Mouse (Mus musculus): Measurements from ENCODE around the gene Luzp1. TPM values are rescaled to one million over a fixed set of nuclear protein-coding genes. Genes with fewer than 3 reads are reported as not detected.

The Luzp1 gene
- total and polyA plus RNA-seq, 2 experiments from 2014 or later: 22.6 to 91.1 TPM

DNA sequence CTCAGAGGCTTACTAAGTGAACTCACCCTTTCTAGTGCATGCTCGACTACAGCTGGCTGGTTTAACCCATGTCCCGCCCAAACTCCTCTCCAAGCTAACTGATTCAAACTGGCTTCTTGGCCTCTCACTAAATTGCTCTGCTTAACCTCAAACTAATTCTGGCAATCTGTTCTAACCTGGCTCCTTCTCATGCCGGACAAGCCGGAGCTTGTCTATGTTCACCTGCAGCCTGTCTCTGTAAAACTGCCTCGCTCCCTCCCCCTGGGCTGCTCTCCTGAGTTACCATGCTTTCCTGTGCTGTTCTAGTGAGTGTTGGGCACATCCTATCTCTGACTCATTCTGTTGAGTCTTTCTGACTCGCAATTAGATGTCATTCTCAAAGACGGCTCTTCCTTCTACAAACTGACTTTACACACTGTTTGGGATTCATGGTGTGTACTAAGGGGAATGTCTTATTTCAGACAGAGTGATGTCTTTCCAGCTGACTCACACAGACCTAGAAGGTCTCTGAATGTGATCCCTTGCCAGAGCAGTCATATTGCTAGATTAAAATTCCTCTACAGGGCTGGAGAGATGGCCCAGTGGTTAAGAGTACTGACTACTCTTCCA lies 128.8 kb downstream of the Luzp1 start:
- peaks cover 11% of the 10 kb centered on the region for H3K4me1 ChIP-seq (ENCODE audit: control insufficient read depth, insufficient read depth)
- no peaks in the 10 kb centered on the region for H3K9me3 ChIP-seq (replicated peaks; ENCODE audit: control insufficient read depth, low read length)
- no peak for ATAC-seq (ENCODE audit: insufficient read depth, low read depth)

DNA sequence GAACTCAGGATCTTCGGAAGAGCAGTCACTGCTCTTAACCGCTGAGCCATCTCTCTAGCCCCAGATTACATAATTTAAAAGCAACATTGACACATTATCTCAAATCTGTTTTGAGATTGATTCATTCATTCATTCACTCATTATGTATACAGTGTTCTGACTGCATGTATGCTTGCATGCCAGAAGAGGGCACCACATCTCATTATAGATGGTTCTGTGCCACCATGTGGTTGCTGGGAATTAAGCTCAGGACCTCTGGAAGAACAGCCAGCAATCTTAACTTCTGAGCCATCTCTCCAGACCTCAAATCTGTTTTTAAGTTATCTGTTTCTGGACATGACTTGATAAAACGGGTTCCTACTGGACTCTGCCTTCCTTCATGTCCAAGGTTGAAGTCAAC lies 130.3 kb downstream of the Luzp1 start:
- H3K4me1 ChIP-seq (ENCODE audit: control insufficient read depth, insufficient read depth): peaks cover 11% of the 10 kb centered on the region
- no peak overlapping the region for H3K9ac ChIP-seq (replicated peaks; ENCODE audit: low read depth, low read length)
- H3K27me3 ChIP-seq (ENCODE audit: control insufficient read depth, insufficient read depth, low read length): no peaks in the 10 kb centered on the region
- DNase-seq (ENCODE audit: low spot score): no peak
- H3K36me3 ChIP-seq (replicated peaks; ENCODE audit: control insufficient read depth, insufficient read depth, low read length): no peaks in the 10 kb centered on the region
- TF ChIP-seq CTCF (IDR thresholded peaks at IDR 0.05; ENCODE audit: low read depth) (0 out of 2 replicates have a peak, but pooled peaks have one; percentile 10), EP300 (IDR thresholded peaks at IDR 0.05; ENCODE audit: low read depth) (no peak)
- H3K4me2 ChIP-seq (ENCODE audit: low read depth, low read length): no peak overlapping the region
- WGBS: 95% methylated on average over 3 of the region's 3 CpGs
- H3K27ac ChIP-seq (ENCODE audit: low read depth): no peak overlapping the region
- ATAC-seq (ENCODE audit: insufficient read depth, low read depth): no peak
- no peaks in the 10 kb centered on the region for H3K9me3 ChIP-seq (replicated peaks; ENCODE audit: control insufficient read depth, low read length)
- H3K4me3 ChIP-seq (ENCODE audit: low read depth, low read length): no peak overlapping the region

More for the DNA sequence above, 128.8 kb downstream of the Luzp1 start:
- Histone ChIP-seq H3K27me3 (ENCODE audit: control insufficient read depth, insufficient read depth, low read length) (no peaks in the 10 kb centered on the region), H3K4me3 (ENCODE audit: low read depth, low read length) (no peak overlapping the region), H3K27ac (ENCODE audit: low read depth) (no peak overlapping the region), H3K36me3 (replicated peaks; ENCODE audit: control insufficient read depth, insufficient read depth, low read length) (no peaks in the 10 kb centered on the region), H3K9ac (replicated peaks; ENCODE audit: low read depth, low read length) (no peak overlapping the region), H3K4me2 (ENCODE audit: low read depth, low read length) (no peak overlapping the region)
- WGBS: 78% methylated on average over 7 of the region's 7 CpGs
- DNase-seq (ENCODE audit: low spot score): no peak
- TF ChIP-seq EP300 (IDR thresholded peaks at IDR 0.05; ENCODE audit: low read depth) (no peak), CTCF (IDR thresholded peaks at IDR 0.05; ENCODE audit: low read depth) (no peak)

DNA sequence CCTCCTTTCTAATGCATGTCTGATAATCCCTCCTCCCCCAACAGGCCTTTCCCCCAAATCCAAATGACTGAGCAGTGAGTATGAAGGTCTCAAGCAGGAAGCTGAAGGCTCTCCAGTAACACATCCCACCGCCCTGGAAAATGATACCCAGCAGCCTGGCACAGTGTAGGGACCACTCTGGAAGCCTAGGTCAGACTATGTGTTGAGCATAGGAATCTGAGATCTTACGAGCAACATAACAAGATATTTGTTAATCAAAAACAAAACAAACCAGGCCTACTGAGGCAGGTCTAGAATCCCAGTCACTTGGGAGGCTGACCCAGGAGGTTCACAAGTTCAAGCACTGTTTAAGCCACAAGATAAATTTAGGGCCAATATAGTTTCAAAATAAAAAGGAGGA lies 131.0 kb downstream of the Luzp1 start:
- Histone ChIP-seq H3K36me3 (replicated peaks; ENCODE audit: control insufficient read depth, insufficient read depth, low read length) (no peaks in the 10 kb centered on the region), H3K27me3 (ENCODE audit: control insufficient read depth, insufficient read depth, low read length) (no peaks in the 10 kb centered on the region), H3K4me3 (ENCODE audit: low read depth, low read length) (no peak overlapping the region), H3K4me2 (ENCODE audit: low read depth, low read length) (peak overlapping the region; percentile 69), H3K9ac (replicated peaks; ENCODE audit: low read depth, low read length) (no peak overlapping the region), H3K27ac (ENCODE audit: low read depth) (no peak overlapping the region), H3K9me3 (replicated peaks; ENCODE audit: control insufficient read depth, low read length) (no peaks in the 10 kb centered on the region), H3K4me1 (ENCODE audit: control insufficient read depth, insufficient read depth) (peaks cover 11% of the 10 kb centered on the region)
- TF ChIP-seq CTCF (IDR thresholded peaks at IDR 0.05; ENCODE audit: low read depth) (no peak), EP300 (IDR thresholded peaks at IDR 0.05; ENCODE audit: low read depth) (no peak)
- ATAC-seq (ENCODE audit: insufficient read depth, low read depth) (no peak), DNase-seq (ENCODE audit: low spot score) (no peak)
- WGBS: 84% methylated on average over 2 of the region's 2 CpGs

DNA sequence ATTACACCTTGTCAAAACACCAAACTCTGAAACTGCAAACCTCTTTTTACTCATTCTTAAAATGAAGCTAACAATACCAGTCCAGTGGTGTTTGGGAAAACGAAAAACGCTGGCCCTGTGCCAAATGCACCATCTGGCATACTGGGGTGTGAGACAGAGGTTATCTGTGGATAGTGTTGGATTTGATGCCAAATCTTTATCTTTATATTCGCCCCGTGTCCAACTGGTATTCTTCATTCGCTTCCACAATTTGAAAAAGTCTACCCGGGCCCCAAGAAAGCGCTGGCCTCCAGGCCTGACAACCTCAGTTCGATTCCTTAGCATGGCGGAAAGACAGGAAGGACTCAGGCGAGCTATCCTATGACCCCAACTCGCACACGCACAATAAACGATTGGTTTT lies 131.9 kb downstream of the Luzp1 start:
- Histone ChIP-seq H3K4me3 (ENCODE audit: low read depth, low read length) (peak overlapping the region; percentile 80), H3K27me3 (ENCODE audit: control insufficient read depth, insufficient read depth, low read length) (no peaks in the 10 kb centered on the region), H3K9me3 (replicated peaks; ENCODE audit: control insufficient read depth, low read length) (no peaks in the 10 kb centered on the region), H3K36me3 (replicated peaks; ENCODE audit: control insufficient read depth, insufficient read depth, low read length) (no peaks in the 10 kb centered on the region), H3K27ac (ENCODE audit: low read depth) (peak overlapping the region; percentile 85), H3K4me2 (ENCODE audit: low read depth, low read length) (peak overlapping the region; percentile 69), H3K9ac (replicated peaks; ENCODE audit: low read depth, low read length) (peak overlapping the region; percentile 97), H3K4me1 (ENCODE audit: control insufficient read depth, insufficient read depth) (peaks cover 11% of the 10 kb centered on the region)
- ATAC-seq (ENCODE audit: insufficient read depth, low read depth): no peak
- TF ChIP-seq EP300 (IDR thresholded peaks at IDR 0.05; ENCODE audit: low read depth) (no peak), CTCF (IDR thresholded peaks at IDR 0.05; ENCODE audit: low read depth) (no peak)
- peak; percentile 17 for DNase-seq (ENCODE audit: low spot score)
- WGBS: 2% methylated on average over 13 of the region's 13 CpGs

DNA sequence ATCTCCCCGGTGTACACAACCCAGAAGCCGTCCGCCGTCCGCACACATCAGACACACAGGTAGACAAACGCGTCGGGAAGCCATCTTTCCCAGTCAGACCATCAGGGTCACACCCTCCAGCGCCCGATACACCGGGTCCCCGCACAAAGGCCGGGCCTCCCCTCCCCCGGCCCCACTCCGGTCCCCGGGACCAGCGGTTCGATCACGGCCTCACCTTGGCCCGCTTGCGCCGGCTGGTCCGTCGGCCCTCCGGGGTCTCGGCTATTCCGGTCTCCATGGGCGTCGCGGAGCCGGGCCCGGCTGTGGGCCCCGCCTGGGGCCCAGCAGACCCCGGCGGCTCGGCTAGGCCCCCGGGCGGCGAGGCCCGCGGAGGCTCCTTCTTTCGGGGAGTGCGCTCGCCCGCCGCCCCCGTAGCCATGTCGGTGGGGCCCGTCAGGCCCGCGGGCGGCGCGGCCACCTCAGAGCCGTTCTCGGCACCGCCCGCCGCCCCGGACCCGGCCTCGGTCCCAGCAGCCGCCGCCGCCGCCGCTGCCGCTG lies 132.5 kb downstream of the Luzp1 start:
- H3K9me3 ChIP-seq (replicated peaks; ENCODE audit: control insufficient read depth, low read length): no peaks in the 10 kb centered on the region
- peaks cover 11% of the 10 kb centered on the region for H3K4me1 ChIP-seq (ENCODE audit: control insufficient read depth, insufficient read depth)
- peak overlapping the region; percentile 69 for H3K4me2 ChIP-seq (ENCODE audit: low read depth, low read length)
- ATAC-seq (ENCODE audit: insufficient read depth, low read depth): peak; percentile 62
- peak overlapping the region; percentile 80 for H3K4me3 ChIP-seq (ENCODE audit: low read depth, low read length)
- H3K36me3 ChIP-seq (replicated peaks; ENCODE audit: control insufficient read depth, insufficient read depth, low read length): no peaks in the 10 kb centered on the region
- peak; percentile 46 for DNase-seq (ENCODE audit: low spot score)
- H3K27me3 ChIP-seq (ENCODE audit: control insufficient read depth, insufficient read depth, low read length): no peaks in the 10 kb centered on the region
- peak overlapping the region; percentile 85 for H3K27ac ChIP-seq (ENCODE audit: low read depth)
- peak overlapping the region; percentile 97 for H3K9ac ChIP-seq (replicated peaks; ENCODE audit: low read depth, low read length)
- WGBS: under 1% methylated on average over 58 of the region's 68 CpGs
- no peak for TF ChIP-seq EP300 (IDR thresholded peaks at IDR 0.05; ENCODE audit: low read depth)
- no peak for TF ChIP-seq CTCF (IDR thresholded peaks at IDR 0.05; ENCODE audit: low read depth)
